Mouse (Mus musculus) lung, embryonic 16.5 days (tissue): Measurements from ENCODE around the gene Ptp4a2. TPM values are rescaled to one million over a fixed set of nuclear protein-coding genes. Genes with fewer than 3 reads are reported as not detected.

Experiments used
- ATAC-seq: fragments of 200-750 bp; cut with Nextera tagmentation; 2 replicates; pipeline ENCODE4 v1.8.0; 2017; ENCODE audit warnings: low read depth, mild to moderate bottlenecking, moderate library complexity
- H3K27ac ChIP-seq: fragments of 300-500 bp; sonication (generic); 2 replicates; pipeline ENCODE4 v1.5.1; 2014; ENCODE audit warnings: mild to moderate bottlenecking, control low read depth, low read length
- H3K27me3 ChIP-seq: fragments of 300-500 bp; sonication (generic); 2 replicates; pipeline ENCODE4 v1.6.1; 2014; ENCODE audit warnings: low read depth, low read length, mixed read lengths; ENCODE audit not compliant: control insufficient read depth, insufficient read depth
- H3K36me3 ChIP-seq: fragments of 300-500 bp; sonication (generic); 2 replicates; pipeline ENCODE4 v1.6.1; 2014; ENCODE audit warnings: low read length; ENCODE audit not compliant: control insufficient read depth, insufficient read depth
- H3K4me1 ChIP-seq: fragments of 300-500 bp; sonication (generic); replicated peaks from 2 replicates; pipeline ENCODE4 v1.6.1; 2014; ENCODE audit warnings: low read length, mixed read lengths; ENCODE audit not compliant: control insufficient read depth, insufficient read depth
- H3K4me2 ChIP-seq: fragments of 300-500 bp; sonication (generic); 2 replicates; pipeline ENCODE4 v1.6.1; 2014; ENCODE audit warnings: low read depth, low read length, control low read depth
- H3K4me3 ChIP-seq: fragments of 300-500 bp; sonication (generic); 2 replicates; pipeline ENCODE4 v1.5.1; 2014; ENCODE audit warnings: mild to moderate bottlenecking, low read length, control low read depth
- H3K9ac ChIP-seq: fragments of 300-500 bp; sonication (generic); 2 replicates; pipeline ENCODE4 v1.6.1; 2014; ENCODE audit warnings: low read length, control low read depth
- H3K9me3 ChIP-seq: fragments of 300-500 bp; sonication (generic); 2 replicates; pipeline ENCODE4 v1.6.1; 2016; ENCODE audit warnings: low read length; ENCODE audit not compliant: control insufficient read depth
- WGBS: fragments of 180-500 bp; shearing (Covaris S2); extraction: QIAGEN DNeasy Blood & Tissue Kit; methylation state at CpG from one replicate; pipeline ENCODE4 v1.1.7; 2014; 5-methylcytosine and 5-hydroxymethylcytosine counted together
- polyA plus RNA-seq: library from polyadenylated mRNA; unstranded; fragments of >200 nt; fragmentation: Nextera tagmentation; extraction: Ambion mirVana; gene quantifications from 2 replicates; pipeline ENCODE4 v1.2.1, GENCODE M21; 2015

Ptp4a2 gene
- polyA plus RNA-seq, 1 experiment from 2014 or later, result 330 TPM

DNA sequence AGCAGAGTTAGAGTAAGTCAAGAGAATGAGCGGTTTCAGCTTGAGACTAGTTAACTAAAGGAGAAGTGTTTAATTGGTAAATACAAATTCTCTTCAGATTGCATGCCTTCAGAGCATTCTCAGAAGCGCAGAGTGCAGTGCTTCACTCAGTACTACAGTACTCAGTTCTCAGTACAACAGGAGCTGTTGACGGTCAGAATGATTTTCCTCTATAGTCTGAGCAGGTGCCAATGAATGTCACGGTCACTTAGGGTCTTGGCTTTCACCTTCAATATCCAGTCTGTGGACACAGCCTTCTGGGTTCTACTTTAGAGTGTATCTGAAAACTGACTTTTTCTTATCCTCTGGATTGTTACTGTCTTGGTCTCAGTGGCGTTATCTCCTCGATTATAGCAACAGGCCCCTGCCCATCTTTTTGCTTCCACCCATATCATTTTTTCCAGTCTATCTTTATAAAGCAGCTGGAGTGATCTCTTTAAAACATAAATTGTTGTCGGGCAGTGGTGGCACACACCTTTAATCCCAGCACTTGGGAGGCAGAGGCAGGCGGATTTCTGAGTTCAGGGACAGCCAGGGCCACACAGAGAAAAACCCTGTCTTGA is 19.4 kb downstream of the Ptp4a2 start:
- Histone ChIP-seq H3K4me1 (peaks cover 28% of the 10 kb centered on the region), H3K36me3 (no peaks in the 10 kb centered on the region), H3K4me2 (no peak overlapping the region), H3K27ac (no peak overlapping the region), H3K9me3 (no peaks in the 10 kb centered on the region), H3K4me3 (no peak overlapping the region), H3K9ac (no peak overlapping the region), H3K27me3 (no peaks in the 10 kb centered on the region)
- no peak for ATAC-seq
- WGBS, result 67% methylated on average over 8 of the region's 8 CpGs

GRCm38 (mm10) chr4:129834581-129834980 is 23.6 kb downstream of the Ptp4a2 start:
- WGBS, result 48% methylated on average over 6 of the region's 6 CpGs
- Histone ChIP-seq H3K36me3 (no peaks in the 10 kb centered on the region), H3K27me3 (no peaks in the 10 kb centered on the region), H3K9ac (no peak overlapping the region), H3K4me2 (no peak overlapping the region), H3K9me3 (no peaks in the 10 kb centered on the region), H3K4me3 (no peak overlapping the region), H3K4me1 (peaks cover 8% of the 10 kb centered on the region; the same call in 1 of the 2 replicates), H3K27ac (peak overlapping the region; percentile 3; the same call in 1 of the 2 replicates)
- no peak for ATAC-seq

- Histone ChIP-seq H3K9me3 (no peaks in the 10 kb centered on the region), H3K4me3 (no peak overlapping the region), H3K9ac (no peak overlapping the region), H3K4me1 (peaks cover 6% of the 10 kb centered on the region; the same call in 1 of the 2 replicates), H3K27ac (no peak overlapping the region), H3K36me3 (peaks cover 5% of the 10 kb centered on the region), H3K27me3 (no peaks in the 10 kb centered on the region), H3K4me2 (no peak overlapping the region)
- no peak for ATAC-seq
- WGBS, result 89% methylated on average over 7 of the region's 7 CpGs
Measured at GRCm38 (mm10) chr4:129835296-129835695, 24.3 kb downstream of the Ptp4a2 start.

DNA sequence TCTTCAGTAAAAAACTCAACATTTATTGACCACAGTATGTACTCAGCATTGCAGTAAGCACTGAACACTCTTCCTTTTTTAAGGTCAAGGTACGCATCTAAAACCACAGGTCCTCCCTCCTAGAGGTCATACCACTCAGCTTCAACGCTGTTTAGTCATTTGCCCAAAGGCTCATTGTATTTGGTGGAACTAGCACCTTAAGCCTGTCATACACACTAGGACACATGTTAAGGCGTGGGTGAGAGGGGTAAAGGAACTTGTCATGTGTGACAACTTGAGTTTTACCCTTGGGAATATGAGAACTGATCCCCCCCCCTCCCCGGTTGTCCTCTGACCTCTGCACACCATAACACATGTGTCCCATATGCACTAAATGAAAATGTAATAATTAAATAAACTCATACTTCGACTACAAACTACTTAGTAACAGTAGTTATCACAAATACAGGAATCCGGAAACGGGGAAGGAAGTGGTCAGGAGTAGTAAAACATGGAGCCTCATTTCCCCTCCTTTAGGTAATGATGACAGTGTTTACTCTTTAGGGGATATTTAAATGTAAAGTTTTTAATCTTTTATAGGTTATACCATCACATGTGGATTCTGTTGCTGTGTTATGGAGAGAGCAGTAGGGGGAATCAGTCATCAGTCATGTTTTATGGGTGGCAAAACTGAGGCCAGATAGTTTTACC is 29.0 kb downstream of the Ptp4a2 start:
- Histone ChIP-seq H3K27me3 (no peaks in the 10 kb centered on the region), H3K36me3 (peaks cover 38% of the 10 kb centered on the region), H3K4me1 (no peaks in the 10 kb centered on the region), H3K9ac (no peak overlapping the region), H3K9me3 (no peaks in the 10 kb centered on the region), H3K27ac (no peak overlapping the region), H3K4me3 (no peak overlapping the region), H3K4me2 (no peak overlapping the region)
- no peak for ATAC-seq
- WGBS, result 87% methylated on average over 7 of the region's 7 CpGs

- ATAC-seq, result no peak
- Histone ChIP-seq H3K4me3 (no peak overlapping the region), H3K27me3 (no peaks in the 10 kb centered on the region), H3K4me1 (no peaks in the 10 kb centered on the region), H3K9ac (no peak overlapping the region), H3K36me3 (peaks cover 46% of the 10 kb centered on the region), H3K27ac (no peak overlapping the region), H3K4me2 (no peak overlapping the region), H3K9me3 (no peaks in the 10 kb centered on the region)
- WGBS, result 78% methylated on average over 9 of the region's 9 CpGs
Measured at GRCm38 (mm10) chr4:129846823-129847222, 35.8 kb downstream of the Ptp4a2 start.

- WGBS, result 87% methylated on average over 2 of the region's 2 CpGs
- Histone ChIP-seq H3K9ac (no peak overlapping the region), H3K9me3 (no peaks in the 10 kb centered on the region), H3K27me3 (no peaks in the 10 kb centered on the region), H3K36me3 (peaks cover 23% of the 10 kb centered on the region), H3K4me1 (no peaks in the 10 kb centered on the region), H3K27ac (no peak overlapping the region), H3K4me3 (no peak overlapping the region), H3K4me2 (no peak overlapping the region)
- no peak for ATAC-seq
Measured at GRCm38 (mm10) chr4:129850491-129850890, 39.5 kb downstream of the Ptp4a2 start.

DNA sequence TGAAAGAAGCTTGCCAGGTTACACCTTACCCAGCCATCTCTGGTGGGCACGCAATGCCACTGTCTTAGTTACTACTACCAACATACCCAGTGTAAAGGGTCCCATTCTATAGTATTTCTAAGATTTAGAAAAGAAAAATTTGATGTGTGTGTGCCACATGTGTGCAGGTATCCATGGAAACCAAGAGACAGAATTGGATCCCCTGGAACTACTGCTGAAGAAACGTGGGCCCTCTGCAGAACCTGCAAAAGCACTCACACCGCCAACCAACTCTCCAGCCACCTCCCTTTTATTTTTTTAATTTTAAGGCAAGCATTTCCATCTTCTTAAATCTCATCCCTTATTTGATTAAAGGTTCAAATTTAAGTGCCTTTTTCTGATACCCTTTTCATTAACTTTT is 40.8 kb downstream of the Ptp4a2 start:
- no peak overlapping the region for H3K9ac ChIP-seq

DNA sequence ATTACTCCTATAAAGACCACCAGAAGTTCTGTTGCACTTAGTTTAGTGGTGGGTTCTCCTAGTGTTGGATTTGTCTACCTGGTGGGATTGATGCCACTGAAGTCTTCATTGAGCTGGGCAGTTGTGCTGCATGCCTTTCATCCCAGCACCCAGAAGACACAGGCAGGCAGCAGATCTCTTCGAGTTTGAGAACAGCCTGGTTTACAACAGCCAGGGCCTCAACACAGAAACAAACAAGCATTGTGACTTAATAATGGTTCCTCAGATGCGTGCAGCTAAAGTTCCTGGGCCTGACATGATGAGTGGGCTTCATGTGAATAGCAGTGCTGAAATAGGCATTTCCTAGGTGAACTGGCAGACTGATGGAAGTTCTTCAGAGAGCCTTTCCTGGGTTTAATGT is 42.0 kb downstream of the Ptp4a2 start:
- no peak overlapping the region for H3K4me3 ChIP-seq
- no peak overlapping the region for H3K9ac ChIP-seq
- no peaks in the 10 kb centered on the region for H3K9me3 ChIP-seq
- no peaks in the 10 kb centered on the region for H3K27me3 ChIP-seq
- ATAC-seq, result no peak
- no peak overlapping the region for H3K4me2 ChIP-seq
- 78% methylated on average over 2 of the region's 2 CpGs for WGBS
- H3K36me3 ChIP-seq, result peaks cover 10% of the 10 kb centered on the region
- H3K4me1 ChIP-seq, result no peaks in the 10 kb centered on the region
- H3K27ac ChIP-seq, result no peak overlapping the region

More for the DNA sequence above, 40.8 kb downstream of the Ptp4a2 start:
- no peak overlapping the region for H3K27ac ChIP-seq
- no peaks in the 10 kb centered on the region for H3K4me1 ChIP-seq
- H3K36me3 ChIP-seq, result peaks cover 12% of the 10 kb centered on the region
- 86% methylated on average over 3 of the region's 3 CpGs for WGBS
- H3K4me2 ChIP-seq, result no peak overlapping the region
- no peak for ATAC-seq
- no peak overlapping the region for H3K4me3 ChIP-seq
- no peaks in the 10 kb centered on the region for H3K9me3 ChIP-seq
- no peaks in the 10 kb centered on the region for H3K27me3 ChIP-seq

DNA sequence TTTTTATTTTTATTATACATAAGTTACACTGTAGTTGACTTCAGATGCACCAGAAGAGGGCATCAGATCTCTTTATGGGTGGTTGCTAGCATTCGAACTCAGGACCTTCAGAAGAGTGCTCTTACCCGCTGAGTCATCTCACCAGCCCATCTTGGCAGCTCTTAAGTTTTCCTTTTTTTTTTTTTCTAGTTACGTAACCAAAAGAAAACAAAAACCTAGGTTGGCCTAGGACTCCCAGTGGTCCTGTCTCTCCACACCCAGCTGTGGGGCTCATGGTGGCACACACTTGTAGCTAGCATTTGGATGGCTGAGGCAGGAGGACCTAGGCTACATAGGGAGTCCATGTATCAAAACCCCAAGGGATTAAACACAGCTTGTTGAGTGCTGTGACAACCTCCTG is 43.0 kb downstream of the Ptp4a2 start:
- H3K36me3 ChIP-seq, result peaks cover 7% of the 10 kb centered on the region
- no peak overlapping the region for H3K9ac ChIP-seq
- no peaks in the 10 kb centered on the region for H3K27me3 ChIP-seq
- 84% methylated on average over 3 of the region's 3 CpGs for WGBS
- no peak overlapping the region for H3K4me3 ChIP-seq
- H3K4me2 ChIP-seq, result no peak overlapping the region
- no peaks in the 10 kb centered on the region for H3K4me1 ChIP-seq
- ATAC-seq, result no peak
- H3K9me3 ChIP-seq, result no peaks in the 10 kb centered on the region
- no peak overlapping the region for H3K27ac ChIP-seq
